Mouse (Mus musculus) bone marrow macrophage, adult 2 months (primary cell): ENCODE measurements at regions not wholly inside any gene's neighbourhood (a gene's known extent, or its start where the extent isn't known, plus 50 kb on each side); places are given as distances from the start of the nearest gene placed in this dataset.
A peak's percentile ranks its signal among the peaks of the same experiment; 100 is the strongest.

Source experiments
- H3K27ac ChIP-seq: 2 replicates; pipeline ENCODE4 v1.5.1; 2012; ENCODE audit warnings: low read depth, low read length; ENCODE audit not compliant: insufficient read depth
- H3K4me1 ChIP-seq: 2 replicates; pipeline ENCODE4 v1.6.1; 2012; ENCODE audit warnings: low read length; ENCODE audit not compliant: control insufficient read depth, insufficient read depth
- H3K4me3 ChIP-seq: 2 replicates; pipeline ENCODE4 v1.5.1; 2012; ENCODE audit warnings: mild to moderate bottlenecking, low read length, moderate library complexity; ENCODE audit not compliant: insufficient read depth
- CTCF ChIP-seq: IDR thresholded peaks from 2 replicates; pipeline ENCODE4 v1.5.1; 2012; ENCODE audit warnings: low read depth, mild to moderate bottlenecking, low read length, moderate library complexity
- POLR2A ChIP-seq: IDR thresholded peaks from 2 replicates; pipeline ENCODE4 v1.6.1; 2012; ENCODE audit warnings: mild to moderate bottlenecking, low read depth, low read length, borderline replicate concordance

DNA sequence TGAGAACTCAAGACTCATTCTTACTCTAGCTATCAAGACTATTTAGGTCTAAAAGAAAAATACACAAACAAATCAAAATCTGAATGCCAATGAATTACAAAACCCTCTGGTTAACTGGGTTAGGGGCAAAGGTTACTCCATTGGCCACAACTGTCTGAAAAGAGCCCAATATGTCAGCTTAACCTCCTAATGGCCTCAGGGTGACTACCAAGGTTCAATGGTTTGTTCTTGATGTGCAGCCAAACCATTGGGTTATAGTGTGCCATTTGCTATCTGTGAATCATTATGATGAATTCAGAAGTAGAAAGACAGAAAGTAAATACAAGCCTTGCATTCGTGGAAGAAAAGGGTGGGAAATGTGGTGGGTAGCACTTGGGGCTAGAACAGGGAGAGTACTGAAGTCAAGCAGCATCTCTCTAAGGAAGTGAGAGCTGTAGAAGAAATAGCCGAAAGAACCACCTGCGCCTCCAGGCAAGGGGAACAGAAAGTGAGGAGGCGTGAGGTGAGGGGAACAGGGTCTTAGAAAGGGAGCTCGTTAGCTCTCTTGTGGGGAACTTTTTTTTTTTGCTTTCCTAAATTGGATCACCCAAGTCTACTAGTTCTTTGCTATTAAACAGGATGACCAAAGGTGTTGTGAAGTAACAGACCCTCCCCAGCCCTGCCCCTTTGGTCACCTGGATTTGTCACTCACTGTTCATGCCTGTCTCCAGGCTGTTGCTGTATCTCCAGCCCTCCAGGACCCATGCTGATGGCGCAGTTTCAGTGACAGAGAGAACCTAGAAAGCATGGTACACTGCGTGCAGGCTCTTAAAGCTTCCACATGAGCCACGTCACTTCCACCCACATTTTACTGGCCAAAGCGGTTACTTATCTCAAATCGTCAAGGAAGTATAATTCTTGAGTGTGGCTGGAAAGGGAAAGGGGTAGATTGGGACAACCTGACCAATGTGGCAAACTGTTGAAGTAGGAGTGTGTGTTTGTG, 204.1 kb upstream of the Tet2 start:
- TF ChIP-seq POLR2A: no peak
- TF ChIP-seq CTCF: no peak
- H3K4me3 ChIP-seq: no peak overlapping the region
- no peak overlapping the region for H3K27ac ChIP-seq
- H3K4me1 ChIP-seq: peaks cover 17% of the 10 kb centered on the region

DNA sequence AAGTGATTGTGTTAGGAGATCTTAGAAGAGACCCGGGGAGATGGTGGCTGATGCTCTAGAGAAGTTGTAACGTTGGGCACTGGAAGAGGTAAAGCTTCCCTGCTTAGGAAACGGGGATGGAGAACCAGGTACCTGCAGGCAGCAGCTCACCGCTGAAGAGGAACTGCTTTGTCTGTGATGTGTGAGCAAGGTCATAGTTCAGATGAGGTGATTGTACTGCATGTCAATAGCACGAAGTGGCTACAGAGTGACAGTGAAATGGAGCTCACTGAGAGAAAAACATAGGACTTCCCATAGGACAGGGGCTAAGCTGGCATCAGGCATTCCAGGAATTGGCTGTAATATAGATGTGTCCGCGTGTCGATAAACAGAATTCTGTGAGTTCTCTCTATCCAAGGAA, 205.1 kb upstream of the Tet2 start:
- TF ChIP-seq CTCF: no peak
- TF ChIP-seq POLR2A: no peak
- Histone ChIP-seq H3K4me1 (peaks cover 22% of the 10 kb centered on the region), H3K4me3 (no peak overlapping the region), H3K27ac (no peak overlapping the region)

- Histone ChIP-seq H3K4me1 (peaks cover 25% of the 10 kb centered on the region), H3K27ac (no peak overlapping the region), H3K4me3 (no peak overlapping the region)
- TF ChIP-seq POLR2A (no peak), CTCF (no peak)
Measured at GRCm38 (mm10) chr3:133750606-133751005, 205.7 kb upstream of the Tet2 start.

- Histone ChIP-seq H3K4me3 (no peak overlapping the region), H3K27ac (no peak overlapping the region), H3K4me1 (peaks cover 29% of the 10 kb centered on the region)
- TF ChIP-seq POLR2A (no peak), CTCF (no peak)
Measured at GRCm38 (mm10) chr3:133751011-133751410, 206.1 kb upstream of the Tet2 start.

GRCm38 (mm10) chr3:133751565-133751964, 206.6 kb upstream of the Tet2 start:
- Histone ChIP-seq H3K27ac (no peak overlapping the region), H3K4me1 (peaks cover 31% of the 10 kb centered on the region), H3K4me3 (no peak overlapping the region)
- no peak for TF ChIP-seq POLR2A
- no peak for TF ChIP-seq CTCF

- H3K4me1 ChIP-seq: peaks cover 37% of the 10 kb centered on the region
- H3K27ac ChIP-seq: peak overlapping the region; percentile 17
- TF ChIP-seq CTCF (no peak), POLR2A (no peak)
- no peak overlapping the region for H3K4me3 ChIP-seq
Measured at GRCm38 (mm10) chr3:133753041-133753440, 208.1 kb upstream of the Tet2 start.

GRCm38 (mm10) chr3:133754006-133754910, 209.3 kb upstream of the Tet2 start:
- peak overlapping the region; percentile 34 for H3K4me3 ChIP-seq
- H3K27ac ChIP-seq: peak overlapping the region; percentile 66
- H3K4me1 ChIP-seq: peaks cover 43% of the 10 kb centered on the region
- TF ChIP-seq POLR2A (no peak), CTCF (no peak)

DNA sequence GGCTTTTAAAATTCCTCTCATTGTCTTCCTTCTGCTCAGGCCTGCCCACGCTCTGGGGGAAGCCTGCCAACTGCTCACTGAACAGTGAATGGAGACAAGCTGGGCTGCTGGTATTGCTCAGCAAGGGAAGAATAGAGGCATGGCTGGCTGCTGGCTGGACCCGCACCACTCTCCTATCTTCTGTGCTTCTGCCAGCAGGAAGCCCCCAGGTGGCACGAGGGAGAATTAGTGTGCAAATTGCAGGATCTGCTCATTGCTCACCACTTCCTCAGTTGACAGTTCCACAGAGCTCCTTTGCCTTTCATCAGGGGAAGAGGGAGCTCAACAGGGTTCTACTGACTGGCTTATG, 209.9 kb upstream of the Tet2 start:
- TF ChIP-seq POLR2A (no peak), CTCF (no peak)
- Histone ChIP-seq H3K4me3 (peak overlapping the region; percentile 13; the same call in 1 of the 2 replicates), H3K27ac (peak overlapping the region; percentile 49), H3K4me1 (peaks cover 50% of the 10 kb centered on the region)

GRCm38 (mm10) chr3:133757756-133758420, 212.9 kb upstream of the Tet2 start:
- peak overlapping the region; percentile 37 for H3K4me3 ChIP-seq
- H3K4me1 ChIP-seq: peaks cover 46% of the 10 kb centered on the region
- TF ChIP-seq CTCF (no peak), POLR2A (no peak)
- H3K27ac ChIP-seq: peak overlapping the region; percentile 76

DNA sequence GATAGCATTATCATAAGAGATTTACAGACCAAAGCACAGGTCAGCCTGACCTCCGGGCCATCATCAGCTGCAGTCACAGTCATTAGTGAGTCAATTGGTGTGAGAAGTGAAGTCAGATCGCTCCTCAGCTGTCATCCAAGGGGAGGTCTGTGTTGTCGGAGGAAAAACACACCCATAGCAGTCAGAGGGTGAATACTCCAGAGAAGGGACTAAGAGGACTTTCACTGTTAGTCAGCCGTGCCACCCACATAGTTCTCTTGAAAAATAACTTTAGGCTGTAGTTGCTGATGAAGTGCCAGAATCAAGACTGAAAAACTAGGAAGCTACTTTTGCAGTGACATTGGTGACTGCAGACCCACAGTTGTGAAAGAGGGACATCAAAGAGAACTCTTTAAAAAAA, 213.5 kb upstream of the Tet2 start:
- peaks cover 41% of the 10 kb centered on the region for H3K4me1 ChIP-seq

More for the DNA sequence above, 213.5 kb upstream of the Tet2 start:
- no peak for TF ChIP-seq CTCF
- TF ChIP-seq POLR2A: no peak
- Histone ChIP-seq H3K4me3 (peak overlapping the region; percentile 37), H3K27ac (peak overlapping the region; percentile 76)
